Mouse (Mus musculus): ENCODE data around the gene Tesk2. TPM values are rescaled to one million over a fixed set of nuclear protein-coding genes. Genes with fewer than 3 reads are reported as not detected.
A peak's percentile ranks its signal among the peaks of the same experiment; 100 is the strongest.

Gene Tesk2
- polyA plus RNA-seq, 1 experiment from 2014 or later: 2.0 TPM

DNA sequence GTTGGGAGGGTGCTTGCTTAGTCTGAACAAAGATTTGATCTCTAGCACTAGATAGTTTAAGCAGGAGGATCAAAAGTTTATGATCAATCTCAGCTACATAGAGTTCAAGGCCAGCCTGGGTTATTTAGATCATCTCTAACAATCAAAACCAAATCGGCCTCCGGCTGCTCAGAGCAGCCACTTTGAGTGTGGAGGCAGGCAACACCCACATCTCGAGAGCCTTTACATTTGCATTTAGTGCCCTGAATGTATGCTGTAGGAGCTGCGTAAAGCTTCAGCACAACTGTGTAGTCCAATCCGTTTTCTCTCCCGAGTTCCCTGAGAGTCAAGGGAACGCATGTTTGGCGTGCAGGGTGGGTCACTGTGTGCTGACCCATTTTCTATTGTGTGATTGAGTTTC, 71.7 kb downstream of the Tesk2 start:
- H3K27ac ChIP-seq (ENCODE audit: low read length): no peak overlapping the region
- 0 out of 2 replicates have a peak, but pooled peaks cover 2% of the 10 kb centered on the region for H3K4me1 ChIP-seq (ENCODE audit: control insufficient read depth, insufficient read depth, low read length)
- 88% methylated on average over 8 of the region's 8 CpGs for WGBS
- no peak overlapping the region for H3K4me3 ChIP-seq (ENCODE audit: low read depth, low read length)
- no peaks in the 10 kb centered on the region for H3K27me3 ChIP-seq (ENCODE audit: control insufficient read depth, insufficient read depth, low read depth, low read length)
- H3K36me3 ChIP-seq (ENCODE audit: control insufficient read depth, insufficient read depth, low read length): no peaks in the 10 kb centered on the region
- no peak overlapping the region for H3K4me2 ChIP-seq (ENCODE audit: low read length)
- H3K9ac ChIP-seq (ENCODE audit: low read depth, low read length): no peak overlapping the region
- ATAC-seq: no peak
- H3K9me3 ChIP-seq (replicated peaks; ENCODE audit: control insufficient read depth, low read length, poor library complexity, severe bottlenecking): no peaks in the 10 kb centered on the region

DNA sequence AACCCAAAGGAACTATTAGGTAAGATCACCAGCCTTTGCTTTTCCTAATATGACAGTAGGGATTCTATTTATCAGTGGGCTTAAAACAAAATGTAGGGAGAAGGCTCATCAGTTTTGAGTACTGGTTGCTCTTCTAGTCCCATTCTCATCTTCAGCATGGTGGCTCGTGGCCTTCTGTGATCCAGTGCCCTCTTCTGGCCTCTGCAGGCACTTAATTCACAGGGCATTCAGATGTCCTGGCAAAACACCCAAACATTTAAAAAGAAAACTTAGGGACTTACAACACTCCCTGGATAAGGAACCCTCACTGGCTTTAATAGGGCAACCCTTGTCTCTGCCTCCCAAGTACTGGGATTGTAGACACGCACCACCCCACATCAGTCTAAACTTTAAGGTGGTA, 73.5 kb downstream of the Tesk2 start:
- H3K27me3 ChIP-seq (ENCODE audit: control insufficient read depth, insufficient read depth, low read depth, low read length): no peaks in the 10 kb centered on the region
- no peaks in the 10 kb centered on the region for H3K36me3 ChIP-seq (ENCODE audit: control insufficient read depth, insufficient read depth, low read length)
- no peaks in the 10 kb centered on the region for H3K9me3 ChIP-seq (replicated peaks; ENCODE audit: control insufficient read depth, low read length, poor library complexity, severe bottlenecking)
- H3K27ac ChIP-seq (ENCODE audit: low read length): no peak overlapping the region
- 71% methylated on average over 2 of the region's 2 CpGs for WGBS
- no peak overlapping the region for H3K4me3 ChIP-seq (ENCODE audit: low read depth, low read length)
- H3K9ac ChIP-seq (ENCODE audit: low read depth, low read length): no peak overlapping the region
- ATAC-seq: no peak
- no peak overlapping the region for H3K4me2 ChIP-seq (ENCODE audit: low read length)
- no peaks in the 10 kb centered on the region for H3K4me1 ChIP-seq (ENCODE audit: control insufficient read depth, insufficient read depth, low read length)

DNA sequence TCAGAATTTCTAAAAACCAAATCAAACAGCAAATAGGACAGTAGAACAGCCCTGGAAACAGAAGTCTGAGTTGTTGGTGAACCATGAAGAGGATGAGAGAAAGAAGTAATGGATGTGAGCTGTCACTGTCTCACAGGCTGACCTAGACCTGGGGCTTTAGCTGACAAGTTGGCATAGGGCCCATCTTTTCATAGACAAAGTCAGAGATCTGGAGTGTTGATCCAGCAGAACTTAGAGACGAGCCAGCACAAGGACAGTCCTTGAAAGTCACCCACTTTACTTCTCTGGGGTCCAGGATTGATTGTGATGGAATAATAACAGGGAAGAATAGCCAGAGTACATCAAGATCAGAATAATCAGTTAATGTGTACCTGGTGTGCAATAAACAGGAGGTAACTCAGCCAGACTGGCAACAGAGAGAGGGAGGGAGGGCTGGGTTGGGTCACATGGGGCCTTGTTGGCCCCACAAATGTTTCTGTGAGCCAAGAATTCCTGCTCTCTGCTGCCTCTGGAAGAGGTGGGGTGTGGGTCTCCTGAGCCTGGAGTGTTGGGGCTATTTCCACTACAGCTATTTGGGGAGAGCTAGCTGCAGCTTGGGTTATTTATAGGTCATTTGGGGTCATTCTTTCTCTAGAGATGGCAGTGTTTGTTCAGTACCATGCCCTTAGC, 75.8 kb downstream of the Tesk2 start:
- H3K4me2 ChIP-seq (ENCODE audit: low read length): no peak overlapping the region
- no peaks in the 10 kb centered on the region for H3K9me3 ChIP-seq (replicated peaks; ENCODE audit: control insufficient read depth, low read length, poor library complexity, severe bottlenecking)
- H3K9ac ChIP-seq (ENCODE audit: low read depth, low read length): no peak overlapping the region
- ATAC-seq: no peak
- H3K36me3 ChIP-seq (ENCODE audit: control insufficient read depth, insufficient read depth, low read length): no peaks in the 10 kb centered on the region; the same call in 1 of the 2 replicates
- H3K27ac ChIP-seq (ENCODE audit: low read length): no peak overlapping the region
- no peaks in the 10 kb centered on the region for H3K4me1 ChIP-seq (ENCODE audit: control insufficient read depth, insufficient read depth, low read length)
- WGBS: 77% methylated on average over 1 of the region's 1 CpGs
- no peak overlapping the region for H3K4me3 ChIP-seq (ENCODE audit: low read depth, low read length)
- no peaks in the 10 kb centered on the region for H3K27me3 ChIP-seq (ENCODE audit: control insufficient read depth, insufficient read depth, low read depth, low read length)

DNA sequence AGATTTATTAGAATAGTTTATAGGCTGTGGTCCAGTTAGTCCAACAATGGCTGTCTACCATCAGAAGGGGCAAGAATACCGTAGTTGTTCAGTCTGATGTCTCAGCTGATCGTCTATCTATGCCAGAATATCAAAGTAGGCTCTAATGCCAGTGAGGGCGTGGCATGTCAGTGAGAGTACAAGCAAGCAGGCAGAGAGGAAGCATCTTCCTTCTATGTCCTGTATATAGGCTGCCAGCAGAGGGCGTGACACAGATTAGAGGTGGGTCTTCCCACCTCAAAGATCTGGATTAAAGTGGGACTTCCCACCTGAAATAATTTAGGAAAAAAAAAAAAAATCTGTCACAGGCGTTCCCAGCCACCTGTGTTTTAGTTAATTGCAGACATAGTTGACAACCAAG, 79.2 kb downstream of the Tesk2 start:
- no peak overlapping the region for H3K27ac ChIP-seq (ENCODE audit: low read length)
- H3K9me3 ChIP-seq (replicated peaks; ENCODE audit: control insufficient read depth, low read length, poor library complexity, severe bottlenecking): no peaks in the 10 kb centered on the region
- H3K4me2 ChIP-seq (ENCODE audit: low read length): no peak overlapping the region
- no peak overlapping the region for H3K4me3 ChIP-seq (ENCODE audit: low read depth, low read length)
- no peak overlapping the region for H3K9ac ChIP-seq (ENCODE audit: low read depth, low read length)
- H3K36me3 ChIP-seq (ENCODE audit: control insufficient read depth, insufficient read depth, low read length): peaks cover 19% of the 10 kb centered on the region
- WGBS: 36% methylated on average over 5 of the region's 5 CpGs
- no peaks in the 10 kb centered on the region for H3K27me3 ChIP-seq (ENCODE audit: control insufficient read depth, insufficient read depth, low read depth, low read length)
- H3K4me1 ChIP-seq (ENCODE audit: control insufficient read depth, insufficient read depth, low read length): no peaks in the 10 kb centered on the region
- no peak for ATAC-seq

DNA sequence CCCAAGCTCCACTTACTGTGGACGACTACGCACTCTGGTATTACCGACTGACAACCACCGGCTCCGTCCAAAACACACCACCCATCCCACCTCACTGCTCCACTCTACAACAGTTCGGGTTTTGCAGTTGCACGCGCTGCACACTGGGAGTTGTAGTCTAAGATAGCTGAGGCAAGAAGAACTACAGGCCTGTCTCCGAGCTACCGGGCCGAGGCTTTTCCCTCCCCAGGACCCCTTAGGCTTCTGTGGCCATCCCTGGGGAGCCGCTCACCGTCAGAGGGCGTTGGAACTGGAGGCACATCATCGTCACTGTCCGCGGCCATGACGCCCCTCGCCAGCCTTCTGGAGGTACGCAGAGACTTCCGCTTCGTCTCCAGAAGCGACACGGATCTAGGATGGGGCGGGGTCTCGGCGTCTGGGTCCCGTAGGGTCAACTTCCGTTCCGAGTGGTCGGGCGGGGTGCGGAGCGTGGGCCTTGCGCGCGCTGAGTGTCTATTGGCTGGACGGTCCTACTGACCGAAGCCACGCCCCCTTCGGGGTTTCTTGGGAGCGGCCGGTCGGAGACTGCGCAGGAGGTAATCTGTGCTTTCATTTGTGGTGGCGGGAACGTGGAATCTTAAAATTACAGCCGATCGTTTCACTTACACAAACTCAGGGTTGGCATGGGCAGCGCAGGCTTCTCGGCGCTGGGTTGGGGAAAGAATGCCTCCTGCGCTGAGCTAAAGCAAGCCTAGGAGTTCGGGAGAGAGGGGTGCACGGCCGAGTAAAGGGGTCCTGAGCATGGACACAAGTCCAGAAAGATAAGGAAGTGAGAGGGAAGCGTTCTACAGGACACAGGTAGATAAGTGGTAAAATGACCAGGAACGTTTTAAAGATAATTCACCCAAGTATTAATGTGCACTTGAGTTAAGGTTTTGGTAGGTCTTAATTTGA, 86.7 kb downstream of the Tesk2 start, which contains the start of the genes Toe1 and Mutyh:
Gene Toe1, minus strand, starts transcription at position 444 of the 933 bp plus-strand sequence.
Gene Mutyh, plus strand, starts transcription at position 527 of the 933 bp plus-strand sequence.
- H3K36me3 ChIP-seq (ENCODE audit: control insufficient read depth, insufficient read depth, low read length): peaks cover 21% of the 10 kb centered on the region
- peak within 1 kb of the TSS; percentile 78 for H3K4me3 ChIP-seq (ENCODE audit: low read depth, low read length)
- H3K9me3 ChIP-seq (replicated peaks; ENCODE audit: control insufficient read depth, low read length, poor library complexity, severe bottlenecking): no peaks in the 10 kb centered on the region
- peak; percentile 99 for ATAC-seq
- H3K27me3 ChIP-seq (ENCODE audit: control insufficient read depth, insufficient read depth, low read depth, low read length): no peaks in the 10 kb centered on the region
- H3K4me2 ChIP-seq (ENCODE audit: low read length): peak within 1 kb of the TSS; percentile 78
- peaks cover 12% of the 10 kb centered on the region for H3K4me1 ChIP-seq (ENCODE audit: control insufficient read depth, insufficient read depth, low read length)
- under 1% methylated on average over 58 of the region's 58 CpGs for WGBS
- peak within 1 kb of the TSS; percentile 90 for H3K27ac ChIP-seq (ENCODE audit: low read length)
- H3K9ac ChIP-seq (ENCODE audit: low read depth, low read length): peak within 1 kb of the TSS; percentile 79

DNA sequence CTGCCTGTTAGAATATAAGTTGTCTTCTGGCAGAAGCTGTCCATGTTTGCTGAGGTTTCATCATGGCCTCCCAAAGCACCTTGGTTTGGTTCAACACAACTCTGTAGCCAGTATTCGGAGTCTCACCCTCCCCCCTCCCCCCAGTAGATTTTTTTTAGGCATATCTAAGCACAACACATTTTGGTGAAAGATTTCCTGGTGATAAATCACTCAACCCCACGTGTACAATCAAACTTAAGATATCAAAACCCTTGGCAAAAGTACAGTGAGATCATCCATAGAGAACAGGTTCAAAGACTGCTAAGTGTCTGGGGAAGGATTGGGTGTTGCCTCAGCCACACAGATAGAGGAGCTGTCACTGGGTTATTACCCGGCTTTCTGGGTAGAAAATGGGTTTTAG, 90.3 kb downstream of the Tesk2 start:
- Histone ChIP-seq H3K9ac (ENCODE audit: low read depth, low read length) (no peak overlapping the region), H3K4me3 (ENCODE audit: low read depth, low read length) (no peak overlapping the region), H3K36me3 (ENCODE audit: control insufficient read depth, insufficient read depth, low read length) (no peaks in the 10 kb centered on the region), H3K4me1 (ENCODE audit: control insufficient read depth, insufficient read depth, low read length) (peaks cover 12% of the 10 kb centered on the region), H3K4me2 (ENCODE audit: low read length) (no peak overlapping the region), H3K27ac (ENCODE audit: low read length) (no peak overlapping the region), H3K9me3 (replicated peaks; ENCODE audit: control insufficient read depth, low read length, poor library complexity, severe bottlenecking) (no peaks in the 10 kb centered on the region), H3K27me3 (ENCODE audit: control insufficient read depth, insufficient read depth, low read depth, low read length) (no peaks in the 10 kb centered on the region)
- 83% methylated on average over 3 of the region's 3 CpGs for WGBS
- ATAC-seq: no peak

DNA sequence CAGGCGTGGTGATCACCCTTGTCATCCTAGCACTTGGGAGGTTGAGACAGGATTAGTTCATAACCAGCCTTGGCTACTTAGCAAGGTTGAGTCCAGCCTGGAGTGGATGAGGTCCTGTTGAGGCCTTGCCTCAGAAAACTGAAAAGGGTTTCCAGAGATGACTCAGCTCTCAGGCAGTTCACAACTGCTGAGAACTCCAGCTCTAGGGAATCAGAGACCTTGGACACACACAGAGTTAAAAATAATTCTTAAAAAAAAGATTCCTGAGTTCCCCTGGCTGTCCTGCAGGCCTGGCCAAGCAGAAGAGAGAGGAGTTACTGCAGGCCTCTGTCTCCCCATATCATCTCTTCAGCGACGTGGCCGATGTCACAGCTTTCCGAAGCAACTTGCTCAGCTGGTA, 94.5 kb downstream of the Tesk2 start:
- H3K9me3 ChIP-seq (replicated peaks; ENCODE audit: control insufficient read depth, low read length, poor library complexity, severe bottlenecking): no peaks in the 10 kb centered on the region
- no peak overlapping the region for H3K4me3 ChIP-seq (ENCODE audit: low read depth, low read length)
- peaks cover 6% of the 10 kb centered on the region; the same call in 1 of the 2 replicates for H3K27me3 ChIP-seq (ENCODE audit: control insufficient read depth, insufficient read depth, low read depth, low read length)
- no peaks in the 10 kb centered on the region; the same call in 1 of the 2 replicates for H3K4me1 ChIP-seq (ENCODE audit: control insufficient read depth, insufficient read depth, low read length)
- no peak overlapping the region for H3K4me2 ChIP-seq (ENCODE audit: low read length)
- no peak for ATAC-seq
- H3K9ac ChIP-seq (ENCODE audit: low read depth, low read length): no peak overlapping the region
- H3K36me3 ChIP-seq (ENCODE audit: control insufficient read depth, insufficient read depth, low read length): no peaks in the 10 kb centered on the region
- no peak overlapping the region for H3K27ac ChIP-seq (ENCODE audit: low read length)
- WGBS: 91% methylated on average over 5 of the region's 5 CpGs

DNA sequence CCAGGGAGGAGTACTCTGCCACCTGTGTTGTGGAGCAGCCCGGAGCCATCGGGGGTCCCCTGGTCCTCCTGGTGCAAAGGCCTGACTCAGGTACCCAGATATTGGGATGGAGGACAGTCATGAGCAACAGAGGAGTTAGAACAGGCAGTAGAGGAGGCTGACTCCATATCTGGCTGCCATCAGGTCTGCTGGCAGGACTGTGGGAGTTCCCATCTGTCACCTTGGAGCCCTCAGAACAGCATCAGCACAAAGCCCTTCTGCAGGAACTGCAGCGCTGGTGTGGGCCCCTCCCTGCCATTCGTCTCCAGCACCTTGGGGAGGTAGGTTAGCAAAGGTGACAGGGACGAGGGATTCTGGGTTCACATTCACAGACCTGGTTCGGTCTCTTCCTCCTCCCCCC, 96.7 kb downstream of the Tesk2 start:
- no peaks in the 10 kb centered on the region for H3K9me3 ChIP-seq (replicated peaks; ENCODE audit: control insufficient read depth, low read length, poor library complexity, severe bottlenecking)
- 90% methylated on average over 6 of the region's 6 CpGs for WGBS
- no peak overlapping the region for H3K4me2 ChIP-seq (ENCODE audit: low read length)
- H3K4me3 ChIP-seq (ENCODE audit: low read depth, low read length): no peak overlapping the region
- no peak for ATAC-seq
- H3K36me3 ChIP-seq (ENCODE audit: control insufficient read depth, insufficient read depth, low read length): no peaks in the 10 kb centered on the region
- H3K9ac ChIP-seq (ENCODE audit: low read depth, low read length): no peak overlapping the region
- H3K27me3 ChIP-seq (ENCODE audit: control insufficient read depth, insufficient read depth, low read depth, low read length): peaks cover 22% of the 10 kb centered on the region
- no peak overlapping the region for H3K27ac ChIP-seq (ENCODE audit: low read length)
- H3K4me1 ChIP-seq (ENCODE audit: control insufficient read depth, insufficient read depth, low read length): peaks cover 10% of the 10 kb centered on the region

Measured in midbrain, embryonic 16.5 days (tissue).